ENCODE assay signal across 24 mouse cellular contexts in the genomic region with DNA sequence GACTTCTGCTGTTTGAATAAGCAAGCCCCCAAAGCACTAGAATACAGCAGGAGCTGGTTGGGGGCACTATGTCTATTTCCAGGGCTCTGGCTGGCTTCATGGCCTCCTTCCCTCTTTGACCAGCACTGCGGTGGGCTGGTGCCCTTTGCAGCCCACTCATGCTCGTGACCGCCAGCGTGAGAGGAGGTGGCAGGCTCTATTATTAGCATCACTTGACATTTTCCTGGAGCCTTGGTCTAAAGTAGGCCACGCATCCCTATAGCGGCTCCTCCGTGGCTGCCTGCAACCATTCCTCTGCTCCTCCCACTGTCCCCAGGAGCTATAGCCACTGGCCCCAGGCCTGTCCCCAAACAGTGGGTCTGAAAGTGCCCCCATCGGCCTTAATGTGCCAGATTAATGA.
DNase-seq lines count a peak whose midpoint lies in the region; ATAC-seq and TF ChIP-seq lines count a peak whose summit lies in the region.
"Had no signal": no experiment of that assay in that cellular context is flagged by ENCODE, and none has a peak within 500 bp of the region (broad histone marks: within the 10 kb centered on the region; RNA-seq: fewer than 3 reads in every experiment).

No protein-coding gene starts in this region.

- no peak overlapping the region for H3K9ac ChIP-seq in heart, embryonic 11.5 days (ENCODE audit: low read depth, low read length)
- H3K9ac ChIP-seq in heart, adult 2 months (ENCODE audit: low read depth, low read length): no peak overlapping the region
- H3K9ac ChIP-seq: heart, embryonic 15.5 days; limb, embryonic 15.5 days; liver, embryonic 14.5 days; lung, embryonic 14.5 days had no signal

- TF ChIP-seq POLR2A in heart, adult 2 months (IDR thresholded peaks at IDR 0.05; ENCODE audit: insufficient read depth, low read depth, low read length): no peak

- H3K4me3 ChIP-seq in heart, embryonic 11.5 days (ENCODE audit: low read depth, low read length): no peak overlapping the region
- H3K4me3 ChIP-seq in heart, adult 2 months: no peak overlapping the region
- H3K4me3 ChIP-seq: forebrain, embryonic 10.5 days; heart, embryonic 15.5 days; limb, embryonic 15.5 days had no signal

- no peaks in the 10 kb centered on the region for H3K27me3 ChIP-seq in heart, embryonic 11.5 days (ENCODE audit: control insufficient read depth, insufficient read depth, low read length)
- H3K27me3 ChIP-seq in heart, adult 2 months (ENCODE audit: control insufficient read depth, insufficient read depth, low read length): no peaks in the 10 kb centered on the region
- H3K27me3 ChIP-seq: heart, embryonic 15.5 days; limb, embryonic 15.5 days had no signal

- peak overlapping the region; percentile 6; the same call in 1 of the 2 replicates for H3K27ac ChIP-seq in heart, embryonic 11.5 days (ENCODE audit: low read depth, low read length)
- no peak overlapping the region for H3K27ac ChIP-seq in heart, adult 2 months
- H3K27ac ChIP-seq: forebrain, embryonic 10.5 days; heart, embryonic 15.5 days; limb, embryonic 15.5 days; liver, embryonic 14.5 days had no signal

- WGBS in heart, embryonic 11.5 days (ENCODE audit: insufficient replicate concordance): 59% methylated on average over 8 of the region's 8 CpGs
- 67% methylated on average over 8 of the region's 8 CpGs for WGBS in heart, adult 2 months

- TF ChIP-seq EP300 in heart, adult 2 months (IDR thresholded peaks at IDR 0.05; ENCODE audit: insufficient read depth, low read depth, low read length): no peak

- DNase-seq in heart, adult 2 months: no peak
- DNase-seq in left cerebral cortex, adult 18-20 months (ENCODE audit: low spot score in 2 of 2): peak; percentile 38 to 55
- no peak for DNase-seq in left cerebral cortex, postnatal 4 days
- DNase-seq in frontal cortex, adult 2 months (ENCODE audit: extremely low spot score in 1 of 2, low spot score in 1 of 2): peak; percentile 33 to 63
- peak; percentile 36 to 48 for DNase-seq in left cerebral cortex, postnatal 36 days (ENCODE audit: low spot score in 2 of 2)
- DNase-seq in T-cell, adult 2 months (ENCODE audit: low spot score): no peak
- DNase-seq: adrenal gland, postnatal 36 days; cerebellum, adult 11 months; cerebellum, postnatal 14 days; gastrocnemius, postnatal 14 days; heart, adult 11 months; kidney, postnatal 25 days; lung, embryonic 14.5 days; midbrain, embryonic 14.5 days; thymus, postnatal 36 days had no signal

- H3K79me2 ChIP-seq in heart, adult 2 months (replicated peaks; ENCODE audit: control insufficient read depth, insufficient read depth, low read length): no peaks in the 10 kb centered on the region

- H3K4me1 ChIP-seq in heart, embryonic 11.5 days (ENCODE audit: control insufficient read depth, insufficient read depth, low read length): peaks cover 5% of the 10 kb centered on the region; the same call in 1 of the 2 replicates
- no peaks in the 10 kb centered on the region for H3K4me1 ChIP-seq in heart, adult 2 months (ENCODE audit: control insufficient read depth, insufficient read depth, low read length)
- H3K4me1 ChIP-seq: limb, embryonic 15.5 days had no signal

- intact Hi-C loops in heart, adult 2 months (cut with DNase I): no loop called here
- intact Hi-C loops in left cerebral cortex, postnatal 4 days (cut with DNase I): no loop called here
- intact Hi-C loops in left cerebral cortex, postnatal 36 days (cut with DNase I): no loop called here

- no peak for TF ChIP-seq CTCF in heart, adult 2 months (IDR thresholded peaks at IDR 0.05)

- H3K36me3 ChIP-seq in heart, embryonic 11.5 days (ENCODE audit: control insufficient read depth, insufficient read depth, low read length): peaks cover 3% of the 10 kb centered on the region; the same call in 1 of the 2 replicates
- no peaks in the 10 kb centered on the region for H3K36me3 ChIP-seq in heart, adult 2 months (ENCODE audit: control insufficient read depth, insufficient read depth, low read length)
- H3K36me3 ChIP-seq: forebrain, embryonic 10.5 days; heart, embryonic 15.5 days had no signal

- H3K4me2 ChIP-seq in heart, embryonic 11.5 days: no peak overlapping the region
- H3K4me2 ChIP-seq: heart, embryonic 15.5 days; limb, embryonic 15.5 days; lung, embryonic 14.5 days had no signal

- no peak for ATAC-seq in heart, embryonic 11.5 days (replicated peaks; ENCODE audit: insufficient number of reproducible peaks, low FRiP score, low TSS enrichment)
- no peak for ATAC-seq in inflammation-experienced regulatory T-cells, adult 6 months
- ATAC-seq: CD4-positive, CD25-positive, alpha-beta regulatory T cell, adult 4 months; hindbrain, embryonic 16.5 days; intestine, postnatal 0 days had no signal

- H3K9me3 ChIP-seq in heart, embryonic 11.5 days (replicated peaks; ENCODE audit: control insufficient read depth, low read length): no peaks in the 10 kb centered on the region
- H3K9me3 ChIP-seq: forebrain, embryonic 10.5 days; heart, embryonic 15.5 days; limb, embryonic 15.5 days had no signal

Comparison
In these comparisons a context has a peak if more than half of its experiments do, and no peak if none do; other contexts are left out.
1. DNase-seq: peak in left cerebral cortex, adult 18-20 months (2 of 2), frontal cortex, adult 2 months (2 of 2) and left cerebral cortex, postnatal 36 days (2 of 2); none in heart, adult 2 months (0 of 2), left cerebral cortex, postnatal 4 days (single experiment) and T-cell, adult 2 months (single experiment).